Mouse (Mus musculus) spleen, adult 2 months (tissue): ENCODE measurements around the gene Metrn.

Experiments used
- CTCF ChIP-seq: fragments of 200-500 bp; IDR thresholded peaks from 2 replicates; pipeline ENCODE4 v1.5.1; 2011; ENCODE audit warnings: mild to moderate bottlenecking, inconsistent platforms; ENCODE audit not compliant: insufficient read depth, insufficient read length, insufficient replicate concordance; ENCODE audit errors: extremely low read depth
- POLR2A ChIP-seq: fragments of 200-500 bp; IDR thresholded peaks from 2 replicates; pipeline ENCODE4 v1.6.1; 2011; ENCODE audit warnings: low read depth, low read length, inconsistent platforms

DNA sequence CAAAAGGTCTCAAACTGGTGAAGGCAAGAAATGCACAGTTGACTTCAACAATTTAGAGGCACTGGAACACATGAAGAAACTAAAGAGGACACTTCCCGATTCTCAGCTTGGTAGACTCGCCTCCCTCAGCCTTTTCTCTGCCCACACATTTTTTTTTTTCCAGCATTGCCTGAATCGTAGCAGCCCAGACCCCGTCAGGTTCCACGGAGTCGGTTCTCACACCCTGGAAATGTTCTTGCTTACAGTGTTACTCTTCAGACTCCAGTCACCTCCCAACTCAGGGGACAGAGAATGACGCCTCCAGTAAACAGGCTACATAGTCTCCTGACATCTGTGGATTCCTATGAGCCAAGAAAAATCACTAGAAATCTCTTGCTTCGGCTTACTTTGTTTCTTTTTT, 36.8 kb downstream of the Metrn start:
- TF ChIP-seq CTCF (no peak), POLR2A (no peak)
